Mouse (Mus musculus): ENCODE measurements around the gene Nln.
A peak's percentile ranks its signal among the peaks of the same experiment; 100 is the strongest.

Gene Nln

GRCm38 (mm10) chr13:104015246-104016105 is 93.9 kb downstream of the Nln start:
- DNase-seq (ENCODE audit: low read depth, low spot score) = no peak

- no peak for DNase-seq (ENCODE audit: low read depth, low spot score)
Observed at GRCm38 (mm10) chr13:104014038-104014437, 95.4 kb downstream of the Nln start.

- no peak for DNase-seq (ENCODE audit: low read depth, low spot score)
Observed at GRCm38 (mm10) chr13:104013380-104013779, 96.0 kb downstream of the Nln start.

- no peak for DNase-seq (ENCODE audit: low read depth, low spot score)
Observed at GRCm38 (mm10) chr13:104012214-104012833, 97.1 kb downstream of the Nln start.

- DNase-seq (ENCODE audit: low read depth, low spot score) = no peak
Observed at GRCm38 (mm10) chr13:104011289-104011688, 98.1 kb downstream of the Nln start.

- no peak for DNase-seq (ENCODE audit: low read depth, low spot score)
Observed at GRCm38 (mm10) chr13:104005231-104005845, 104.1 kb downstream of the Nln start.

- no peak for DNase-seq (ENCODE audit: low read depth, low spot score)
Observed at GRCm38 (mm10) chr13:103994085-103994455, 115.3 kb downstream of the Nln start.

- no peak for DNase-seq (ENCODE audit: low read depth, low spot score)
Observed at GRCm38 (mm10) chr13:103993142-103994084, 116.0 kb downstream of the Nln start.

GRCm38 (mm10) chr13:103986660-103987059 is 122.8 kb downstream of the Nln start:
- no peak for DNase-seq (ENCODE audit: low read depth, low spot score)

GRCm38 (mm10) chr13:103985510-103986278 is 123.7 kb downstream of the Nln start:
- DNase-seq (ENCODE audit: low read depth, low spot score) = no peak

- DNase-seq (ENCODE audit: low read depth, low spot score) = peak; percentile 65
Observed at GRCm38 (mm10) chr13:103982376-103982775, 127.0 kb downstream of the Nln start.

- DNase-seq (ENCODE audit: low read depth, low spot score) = no peak
Observed at GRCm38 (mm10) chr13:103980414-103980813, 129.0 kb downstream of the Nln start.

GRCm38 (mm10) chr13:103978286-103978866 is 131.0 kb downstream of the Nln start:
- DNase-seq (ENCODE audit: low read depth, low spot score) = peak; percentile 21

- DNase-seq (ENCODE audit: low read depth, low spot score) = no peak
Observed at GRCm38 (mm10) chr13:103977844-103978243, 131.6 kb downstream of the Nln start.

GRCm38 (mm10) chr13:103976181-103976724 is 133.2 kb downstream of the Nln start:
- no peak for DNase-seq (ENCODE audit: low read depth, low spot score)

GRCm38 (mm10) chr13:103975101-103975500 is 134.3 kb downstream of the Nln start:
- DNase-seq (ENCODE audit: low read depth, low spot score) = no peak

- DNase-seq (ENCODE audit: low read depth, low spot score) = no peak
Observed at GRCm38 (mm10) chr13:103973977-103974376, 135.4 kb downstream of the Nln start.
